Mouse (Mus musculus) intestine, embryonic 14.5 days (tissue): ENCODE data around the gene Gm21788. TPM values are rescaled to one million over a fixed set of nuclear protein-coding genes. Genes with fewer than 3 reads are reported as not detected.
"Not testable (repeated sequence)": the region's sequence is repeated elsewhere in the genome, so short reads cannot be mapped to it uniquely, and the experiment has no call there.

Experiments
- ATAC-seq: fragments of 200-750 bp; cut with Nextera tagmentation; replicated peaks from 2 replicates; pipeline ENCODE4 v1.8.0; 2017; ENCODE audit warnings: low read depth, moderate number of reproducible peaks, moderate TSS enrichment, moderate library complexity; ENCODE audit not compliant: low FRiP score, low TSS enrichment
- DNase-seq: peaks from one replicate; pipeline ENCODE4 v3.0.0-alpha.2; 2018; ENCODE audit warnings: low spot score
- H3K27ac ChIP-seq: fragments of 300-500 bp; sonication (generic); 2 replicates; pipeline ENCODE4 v1.5.1; 2014; ENCODE audit warnings: low read depth, mild to moderate bottlenecking, control low read depth
- H3K27me3 ChIP-seq: fragments of 300-500 bp; sonication (generic); replicated peaks from 2 replicates; pipeline ENCODE4 v1.6.1; 2014; ENCODE audit warnings: low read length, control low read depth; ENCODE audit not compliant: control insufficient read depth, insufficient read depth
- H3K36me3 ChIP-seq: fragments of 300-500 bp; sonication (generic); 2 replicates; pipeline ENCODE4 v1.6.1; 2014; ENCODE audit warnings: low read length, control low read depth; ENCODE audit not compliant: control insufficient read depth, insufficient read depth
- H3K4me1 ChIP-seq: fragments of 300-500 bp; sonication (generic); replicated peaks from 2 replicates; pipeline ENCODE4 v1.6.1; 2014; ENCODE audit warnings: low read length, control low read depth, mixed read lengths; ENCODE audit not compliant: control insufficient read depth, insufficient read depth
- H3K4me2 ChIP-seq: fragments of 300-500 bp; sonication (generic); 2 replicates; pipeline ENCODE4 v1.6.1; 2014; ENCODE audit warnings: low read length
- H3K4me3 ChIP-seq: fragments of 300-500 bp; sonication (generic); 2 replicates; pipeline ENCODE4 v1.5.1; 2014; ENCODE audit warnings: low read depth, low read length, control low read depth, mixed read lengths
- H3K9ac ChIP-seq: fragments of 300-500 bp; sonication (generic); 2 replicates; pipeline ENCODE4 v1.6.1; 2014; ENCODE audit warnings: mild to moderate bottlenecking, low read length
- H3K9me3 ChIP-seq: fragments of 300-500 bp; sonication (generic); 2 replicates; pipeline ENCODE4 v1.6.1; 2016; ENCODE audit warnings: low read length, control low read depth; ENCODE audit not compliant: control insufficient read depth
- WGBS: fragments of 180-500 bp; shearing (Covaris S2); extraction: QIAGEN DNeasy Blood & Tissue Kit; methylation state at CpG from one replicate; pipeline ENCODE4 v1.1.7; 2014; 5-methylcytosine and 5-hydroxymethylcytosine counted together
- polyA plus RNA-seq: library from polyadenylated mRNA; unstranded; fragments of >200 nt; fragmentation: Nextera tagmentation; extraction: Ambion mirVana; gene quantifications from 2 replicates; pipeline ENCODE4 v1.2.1, GENCODE M21; 2014

The Gm21788 gene
- polyA plus RNA-seq = not detected in 2 replicates

DNA sequence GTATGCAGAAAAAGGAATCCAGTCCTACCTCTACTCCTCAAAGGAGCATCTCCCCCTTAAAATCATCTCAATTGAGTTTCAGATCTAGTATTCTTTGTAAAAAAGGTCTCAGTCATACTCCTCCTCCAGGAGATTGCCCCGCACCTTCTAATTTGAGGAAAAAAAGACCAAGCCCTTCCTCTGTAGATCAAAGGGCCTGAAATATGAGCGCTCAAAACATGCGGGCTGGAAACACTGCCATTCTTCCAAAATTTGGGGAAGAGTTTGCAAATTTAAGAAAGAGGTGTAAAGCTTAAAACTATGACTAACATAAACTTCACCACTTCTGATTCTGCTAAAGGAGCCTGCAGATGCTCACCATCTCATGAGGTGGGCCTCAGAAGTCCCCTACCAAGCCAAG, at the start of gene Gm21788:
Gene Gm21788, plus strand, starts transcription at position 301 of the 400 bp plus-strand sequence.
- WGBS = no CpG with 5 or more reads among the region's 3 CpGs
- not testable (repeated sequence) for H3K9me3 ChIP-seq, DNase-seq, ATAC-seq, H3K9ac ChIP-seq, H3K4me2 ChIP-seq, H3K4me3 ChIP-seq, H3K27me3 ChIP-seq, H3K36me3 ChIP-seq, H3K4me1 ChIP-seq, H3K27ac ChIP-seq

Other genes starting within 250 kb of the Gm21788 start
- not detected in 2 replicates for gene Gm21244, start 235.7 kb upstream of the Gm21788 start, polyA plus RNA-seq
- not detected in 2 replicates for gene Gm28998, start 151.2 kb upstream of the Gm21788 start, polyA plus RNA-seq
- gene Gm20826, start 233.5 kb downstream of the Gm21788 start, polyA plus RNA-seq = not detected in 2 replicates